Mouse (Mus musculus): Measurements from ENCODE around the gene Srebf1.

The Srebf1 gene

DNA sequence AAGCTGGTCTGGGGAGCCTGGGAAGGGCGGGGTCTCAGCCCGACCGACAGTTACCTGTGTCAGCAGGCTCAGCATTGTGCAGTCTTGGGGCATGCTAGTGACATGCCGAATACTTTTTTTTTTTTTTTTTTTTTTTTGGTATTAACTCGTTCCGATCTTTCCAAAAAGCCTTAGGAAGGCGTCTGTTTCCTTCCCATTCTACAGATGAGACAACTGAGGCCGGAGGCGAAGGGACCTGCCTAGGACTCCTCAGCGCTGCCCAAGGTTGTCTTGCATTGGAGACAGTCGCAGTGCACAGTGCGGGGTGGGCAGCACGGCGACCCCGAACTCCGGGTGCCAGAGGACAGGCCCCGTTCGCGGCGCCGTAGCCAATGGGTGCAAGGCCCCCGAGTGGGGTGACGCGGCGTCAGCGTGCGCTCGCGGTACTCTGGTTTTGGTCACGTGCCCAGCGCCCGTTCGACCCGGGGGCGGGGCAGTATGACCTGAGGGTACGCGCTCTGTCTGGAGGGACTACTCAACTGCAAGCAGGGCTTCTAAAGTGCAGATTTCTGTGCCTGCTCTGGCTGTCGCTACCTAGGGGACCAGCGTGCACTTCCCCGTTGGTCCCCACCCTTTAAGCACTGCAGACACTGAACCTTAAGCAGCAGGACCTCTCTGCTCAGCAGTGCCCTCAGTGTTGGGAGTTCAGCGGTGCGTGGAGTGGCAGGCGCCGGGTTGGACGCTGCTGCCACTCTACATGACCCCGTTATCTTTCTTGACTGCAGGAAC lies at the start of gene Srebf1:
Gene Srebf1 (minus strand): TSS at position 113 of the 768 bp plus-strand sequence.
- DNase-seq (ENCODE audit: low spot score): peak; percentile 44

DNA sequence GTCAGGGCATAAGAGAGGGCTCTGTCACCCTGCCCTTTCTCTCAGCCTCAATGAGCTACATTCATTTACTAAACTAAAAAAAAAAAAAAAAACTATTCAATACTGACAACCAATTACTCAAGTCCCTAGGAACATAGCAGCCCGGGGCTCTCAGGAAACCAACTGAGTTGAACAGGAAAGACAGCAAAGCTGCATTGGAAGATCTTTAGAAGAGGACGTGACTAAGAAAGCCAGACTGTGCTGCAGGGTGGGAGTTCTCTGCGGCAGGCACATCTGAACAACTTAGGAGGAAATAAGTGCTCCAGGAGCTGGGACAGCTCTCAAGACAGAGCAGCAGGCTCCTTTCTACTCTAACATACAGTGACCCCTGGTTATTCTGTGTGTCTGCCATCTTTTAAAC lies 46.2 kb upstream of the Srebf1 start:
- DNase-seq (ENCODE audit: low spot score): no peak

DNA sequence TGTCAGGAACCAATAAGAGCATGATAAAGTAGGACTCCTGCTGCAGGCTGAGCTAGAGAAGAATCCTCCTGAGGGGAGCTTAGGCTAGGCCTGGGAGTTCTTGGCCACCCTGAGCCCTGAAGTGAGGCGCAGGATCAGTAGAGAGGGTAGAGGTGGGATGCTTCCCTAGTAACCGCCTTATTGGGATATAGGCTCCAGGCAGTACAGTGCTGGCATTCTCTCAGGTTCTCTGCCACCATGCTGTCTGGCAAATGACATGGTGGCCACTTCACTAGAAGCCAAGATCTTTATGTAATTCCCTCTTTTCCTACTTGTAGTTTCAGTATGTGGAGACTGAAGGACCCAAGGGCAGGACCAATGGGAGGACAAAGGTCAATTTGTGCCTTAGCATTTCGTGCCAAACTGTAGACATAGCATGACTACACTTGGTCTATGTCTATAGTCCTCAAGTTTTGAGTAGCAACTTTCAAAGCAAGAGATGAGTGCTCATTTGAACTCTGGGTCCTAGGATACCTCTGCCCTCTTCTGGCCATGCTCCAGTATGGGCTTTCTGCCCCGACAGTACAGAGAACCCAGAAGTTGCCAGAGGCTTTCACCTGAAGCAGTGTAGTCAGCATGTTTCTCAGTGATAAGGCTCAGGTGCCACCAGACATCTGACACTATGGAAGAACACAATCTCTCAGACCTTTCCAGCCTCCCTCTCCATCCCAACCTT lies 43.0 kb upstream of the Srebf1 start:
- no peak for DNase-seq (ENCODE audit: low spot score)

DNA sequence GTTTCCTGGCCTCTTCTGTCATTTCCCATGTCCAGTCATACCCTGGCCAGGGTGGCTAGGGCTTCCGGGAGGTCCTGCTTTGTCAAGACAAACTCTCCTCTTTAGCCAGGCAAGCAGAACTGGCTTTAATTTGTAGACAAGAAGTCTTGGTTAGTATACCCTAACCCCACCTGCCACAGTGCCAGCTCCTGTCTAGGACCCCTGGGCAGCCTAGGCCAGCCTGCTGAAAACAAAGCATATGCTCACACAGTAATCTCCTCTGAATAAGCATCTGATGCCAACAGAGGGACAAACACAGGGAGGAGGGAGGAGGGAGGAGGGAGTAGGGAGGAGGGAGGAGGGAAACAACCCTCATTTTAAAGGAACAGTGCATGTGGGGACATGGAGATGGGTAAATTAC lies 42.3 kb upstream of the Srebf1 start:
- DNase-seq (ENCODE audit: low spot score): no peak

DNA sequence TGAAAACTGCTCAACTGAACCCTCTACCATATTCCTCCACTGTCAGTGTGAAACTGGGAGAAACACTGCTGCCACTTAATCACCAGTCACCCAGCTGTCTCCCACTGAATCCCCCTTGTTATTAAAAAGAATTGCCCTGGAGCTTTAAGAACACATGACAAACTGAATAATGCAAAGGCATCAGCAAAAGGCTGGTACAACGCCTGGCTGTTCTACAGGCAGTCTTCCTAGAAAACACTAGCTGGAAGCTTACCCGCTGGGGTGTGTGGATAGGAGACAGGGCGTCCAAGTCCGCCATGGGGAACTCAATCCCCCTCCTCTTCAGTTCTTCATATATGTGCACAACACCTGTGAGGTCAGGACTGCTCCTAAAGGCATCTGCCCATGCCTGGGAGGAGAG lies 40.0 kb upstream of the Srebf1 start:
- DNase-seq (ENCODE audit: low spot score): no peak

DNA sequence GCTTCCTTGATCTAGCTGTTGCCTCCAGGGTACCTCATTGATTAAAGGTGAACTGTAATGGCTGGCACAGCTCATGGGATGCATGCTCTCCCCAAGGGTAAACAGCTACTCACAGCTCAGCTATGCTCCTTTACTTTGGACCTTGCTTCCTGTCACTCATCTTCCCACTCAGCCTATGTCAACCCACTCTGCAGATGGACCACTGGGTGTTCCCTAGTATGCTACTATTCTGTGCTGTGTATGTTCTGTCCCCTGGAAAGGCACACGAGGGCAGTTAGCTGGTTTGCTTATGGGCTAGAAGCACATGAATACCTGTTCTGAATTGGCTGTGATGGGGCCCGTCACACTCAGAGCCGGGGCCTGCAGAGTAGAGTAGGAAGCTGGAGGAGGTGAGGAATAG lies 38.4 kb upstream of the Srebf1 start:
- no peak for DNase-seq (ENCODE audit: low spot score)

DNA sequence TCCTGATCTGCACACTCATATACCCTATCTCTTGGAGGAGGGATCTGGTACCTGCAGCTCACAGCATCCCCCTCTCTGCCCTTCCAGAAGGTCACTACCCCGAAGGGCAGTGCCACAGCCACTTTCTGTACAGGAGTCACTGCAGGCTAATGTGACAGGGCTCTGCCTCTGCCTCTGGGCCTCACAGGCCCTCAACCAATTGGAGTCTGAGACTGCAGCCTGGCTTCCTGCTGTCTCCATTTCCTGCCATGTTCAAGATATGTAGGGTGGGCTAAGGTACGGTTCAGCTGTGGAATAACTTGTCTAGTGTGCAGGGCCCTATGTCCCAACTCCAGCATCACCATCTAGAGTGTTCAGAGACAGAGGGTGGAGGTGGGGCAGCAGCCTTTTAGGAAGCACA lies 35.3 kb upstream of the Srebf1 start:
- DNase-seq (ENCODE audit: low spot score): no peak

DNA sequence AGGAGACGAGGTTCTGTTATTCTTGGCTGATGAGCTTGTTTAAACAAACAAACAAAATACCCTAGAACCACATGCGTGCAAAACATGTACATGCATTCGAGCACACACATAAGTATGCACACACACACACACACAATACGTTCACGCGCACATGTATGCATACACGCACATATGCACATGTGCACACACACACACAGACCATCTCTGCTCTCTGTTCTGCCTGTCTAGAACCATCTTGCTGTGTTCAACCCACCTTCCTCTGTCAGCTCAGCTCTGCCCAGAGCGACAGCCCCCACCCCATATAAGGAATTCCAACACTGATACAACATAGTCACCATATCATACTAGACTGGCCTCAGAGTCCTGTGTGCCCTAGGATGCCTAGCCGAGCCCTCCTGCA lies 34.3 kb upstream of the Srebf1 start:
- no peak for DNase-seq (ENCODE audit: low spot score)

DNA sequence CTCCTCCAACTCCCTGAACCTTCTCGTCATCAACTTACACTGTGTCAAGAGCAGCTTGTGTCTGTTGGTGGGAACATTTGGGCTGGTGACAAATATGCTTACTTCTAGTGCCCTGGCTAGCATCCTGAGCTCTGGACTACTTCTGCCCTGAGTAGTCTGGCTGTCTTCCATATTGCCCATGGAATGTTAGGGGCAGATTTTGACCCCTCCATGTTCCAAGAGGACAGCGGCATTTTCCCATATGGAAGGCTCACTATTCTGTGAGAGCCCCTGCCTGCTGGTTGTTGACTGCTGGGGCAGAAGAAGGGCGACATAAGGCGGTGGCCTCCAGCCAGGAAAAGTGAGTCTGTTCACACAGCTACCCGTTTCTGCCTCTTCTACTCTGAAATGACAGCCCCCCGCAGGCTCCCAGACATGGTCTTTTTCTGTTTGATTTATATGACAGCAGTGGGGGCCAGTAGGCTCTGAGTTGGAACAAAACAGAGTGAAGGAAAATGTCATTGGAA lies 33.8 kb upstream of the Srebf1 start:
- no peak for DNase-seq (ENCODE audit: low spot score)

DNA sequence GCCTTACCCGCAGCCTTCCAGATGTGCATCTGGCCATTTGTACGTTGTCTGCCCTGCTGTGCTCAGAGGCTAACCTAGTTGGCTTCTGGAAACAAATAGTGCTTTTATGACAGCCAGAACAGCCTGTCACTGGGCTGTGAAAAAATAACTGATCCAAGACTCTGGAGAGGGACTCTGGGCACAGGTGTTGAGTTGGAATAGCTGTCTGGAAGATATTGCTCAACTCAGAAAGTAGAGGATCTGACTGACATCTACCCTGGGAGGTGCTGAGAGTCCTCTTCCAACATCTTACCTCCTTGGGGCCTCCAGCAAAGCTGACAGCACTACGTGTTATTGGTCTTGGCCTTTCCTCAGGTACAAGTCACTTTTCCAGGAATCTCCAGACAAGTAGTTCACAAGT lies 33.3 kb upstream of the Srebf1 start:
- DNase-seq (ENCODE audit: low spot score): no peak

DNA sequence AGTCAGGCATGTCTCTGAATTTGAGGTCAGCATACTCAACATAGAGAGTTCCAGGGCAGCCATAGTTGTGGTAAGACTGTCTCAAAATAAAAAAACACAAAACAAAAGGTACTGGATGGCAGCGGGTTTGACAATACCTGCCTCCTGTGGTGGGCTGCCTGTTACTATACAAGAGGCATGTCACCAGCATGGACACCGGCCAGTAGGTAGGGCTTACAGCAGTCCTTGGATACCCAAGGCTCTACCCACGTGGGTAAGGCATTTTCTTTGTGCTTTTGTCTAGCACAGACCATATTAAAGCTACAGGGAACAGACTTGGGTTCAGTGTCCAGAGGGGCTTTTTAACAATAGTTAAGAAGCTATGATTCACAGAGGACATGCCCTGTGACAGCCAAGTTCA lies 32.8 kb upstream of the Srebf1 start:
- no peak for DNase-seq (ENCODE audit: low spot score)

DNA sequence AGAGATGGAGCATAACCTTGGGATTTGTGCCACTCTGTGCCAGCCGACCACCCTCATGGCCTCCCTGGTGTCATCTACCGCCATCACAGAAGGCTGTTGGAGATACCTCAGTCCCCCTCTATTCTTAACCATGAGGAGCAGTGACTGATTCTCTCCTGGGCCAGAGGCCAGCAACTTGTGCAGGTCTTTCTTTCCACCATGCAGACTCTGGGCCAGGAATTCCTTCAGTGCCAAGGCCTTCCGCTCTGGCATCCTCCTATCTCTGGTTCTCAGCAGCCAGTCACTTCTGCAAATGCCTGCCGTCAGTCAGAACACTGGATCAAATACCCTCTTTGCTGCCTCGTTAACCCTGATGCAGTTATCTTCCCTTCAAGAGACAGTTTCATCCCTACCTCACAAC lies 31.9 kb upstream of the Srebf1 start:
- DNase-seq (ENCODE audit: low spot score): no peak

DNA sequence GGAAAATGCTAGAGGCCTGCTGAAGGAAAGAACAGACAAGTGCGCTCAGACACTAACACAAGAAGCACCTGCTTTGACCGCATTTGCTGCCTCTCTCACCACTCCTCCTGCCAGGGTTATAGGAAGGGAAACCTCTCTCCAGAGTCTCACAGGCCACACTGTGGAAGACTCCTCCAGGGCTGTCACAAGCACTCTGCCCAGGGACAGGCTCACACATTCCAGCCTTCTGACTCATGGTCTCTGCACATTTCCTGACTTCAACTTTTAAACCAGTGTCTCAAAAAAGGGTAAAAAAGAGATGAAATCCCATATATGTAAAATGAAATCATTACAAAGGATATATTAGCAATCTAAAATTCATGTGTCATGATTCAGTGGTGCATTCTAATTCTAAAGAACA lies 31.2 kb upstream of the Srebf1 start:
- DNase-seq (ENCODE audit: low spot score): no peak

DNA sequence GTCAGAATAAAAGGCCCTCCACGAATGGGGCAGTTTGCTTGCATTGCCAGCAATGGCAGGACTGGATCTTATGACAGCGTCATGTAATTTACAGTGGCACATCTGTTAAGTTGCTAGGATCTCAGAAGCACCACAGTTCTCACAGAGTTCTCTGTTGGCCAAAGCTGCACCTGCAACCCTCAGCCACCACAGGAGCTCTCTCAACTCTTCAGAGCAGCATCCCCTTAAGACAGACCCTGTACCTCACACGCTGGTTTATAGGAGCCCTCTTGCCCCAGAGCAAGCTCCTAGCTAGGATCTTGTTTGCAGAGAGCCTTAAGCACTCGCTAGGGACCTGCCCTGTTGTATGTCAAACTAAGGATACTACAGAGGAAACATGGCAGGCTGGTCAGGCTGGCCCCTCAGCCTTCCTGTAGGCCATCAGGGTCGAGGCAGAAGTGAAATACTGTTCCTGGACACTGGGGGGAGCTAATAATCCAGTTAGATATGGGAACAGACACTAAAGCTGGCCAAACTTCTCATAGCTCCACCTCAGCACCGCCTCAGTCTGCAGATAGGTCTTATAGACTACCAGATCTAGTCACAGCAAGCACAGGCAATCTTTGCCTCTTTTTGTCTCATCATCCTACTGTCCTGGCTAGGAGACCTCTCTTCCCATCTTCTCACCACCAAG lies 28.7 kb upstream of the Srebf1 start:
- DNase-seq (ENCODE audit: low spot score): no peak

DNA sequence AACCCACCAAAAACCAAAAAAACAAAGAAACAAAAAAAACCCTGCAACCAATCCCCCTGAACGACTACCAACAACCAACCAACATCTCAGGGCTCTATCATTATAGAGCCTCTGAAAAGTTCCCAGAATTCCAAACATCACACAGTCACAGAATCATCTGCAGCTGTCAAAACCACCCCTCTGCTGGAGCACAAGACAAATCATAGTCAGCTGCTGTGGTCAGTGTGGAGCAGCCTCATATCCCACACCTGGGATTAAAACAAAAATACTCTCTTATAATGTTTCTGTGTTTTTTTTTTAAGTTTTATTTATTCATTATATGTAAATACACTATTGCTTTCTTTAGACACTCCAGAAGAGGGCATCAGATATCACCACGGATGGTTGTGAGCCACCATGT lies 27.5 kb upstream of the Srebf1 start:
- no peak for DNase-seq (ENCODE audit: low spot score)

DNA sequence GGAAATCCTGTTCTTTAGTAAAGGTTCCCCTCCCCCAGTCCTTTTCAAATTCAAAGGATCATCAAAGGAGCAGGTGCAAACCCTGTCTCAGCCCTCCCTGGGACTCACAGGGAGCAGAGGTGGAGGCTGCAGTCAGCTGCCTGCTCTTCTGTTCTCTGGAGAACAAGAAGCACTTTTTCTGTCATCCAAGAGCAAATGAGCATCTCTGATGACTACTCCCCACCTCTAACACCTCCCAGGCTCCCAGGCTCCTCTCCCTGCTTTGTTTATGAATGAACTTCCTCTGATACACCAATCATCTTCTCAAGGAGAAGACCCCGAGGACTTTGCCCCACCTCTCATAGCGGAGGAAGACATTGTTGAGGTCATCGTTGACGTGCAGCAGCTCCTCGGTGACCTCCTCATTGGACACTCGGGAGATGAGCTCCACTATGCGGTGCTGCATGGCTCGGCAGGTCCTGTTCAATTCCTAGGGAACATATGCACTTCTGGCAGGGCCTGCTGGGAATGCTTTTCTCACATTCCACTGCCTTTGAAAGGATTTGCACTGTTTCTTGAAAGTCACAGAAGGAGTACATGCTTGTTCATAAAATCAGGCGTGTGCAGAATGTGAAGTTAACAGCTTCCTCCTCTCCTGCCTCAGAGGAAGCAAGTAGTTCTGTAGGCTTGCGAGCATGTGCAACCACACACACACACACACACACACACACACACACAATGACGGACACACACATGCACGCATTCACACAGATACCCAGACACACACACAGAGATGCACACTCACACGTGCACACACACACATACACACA lies 26.4 kb upstream of the Srebf1 start:
- DNase-seq (ENCODE audit: low spot score): no peak

DNA sequence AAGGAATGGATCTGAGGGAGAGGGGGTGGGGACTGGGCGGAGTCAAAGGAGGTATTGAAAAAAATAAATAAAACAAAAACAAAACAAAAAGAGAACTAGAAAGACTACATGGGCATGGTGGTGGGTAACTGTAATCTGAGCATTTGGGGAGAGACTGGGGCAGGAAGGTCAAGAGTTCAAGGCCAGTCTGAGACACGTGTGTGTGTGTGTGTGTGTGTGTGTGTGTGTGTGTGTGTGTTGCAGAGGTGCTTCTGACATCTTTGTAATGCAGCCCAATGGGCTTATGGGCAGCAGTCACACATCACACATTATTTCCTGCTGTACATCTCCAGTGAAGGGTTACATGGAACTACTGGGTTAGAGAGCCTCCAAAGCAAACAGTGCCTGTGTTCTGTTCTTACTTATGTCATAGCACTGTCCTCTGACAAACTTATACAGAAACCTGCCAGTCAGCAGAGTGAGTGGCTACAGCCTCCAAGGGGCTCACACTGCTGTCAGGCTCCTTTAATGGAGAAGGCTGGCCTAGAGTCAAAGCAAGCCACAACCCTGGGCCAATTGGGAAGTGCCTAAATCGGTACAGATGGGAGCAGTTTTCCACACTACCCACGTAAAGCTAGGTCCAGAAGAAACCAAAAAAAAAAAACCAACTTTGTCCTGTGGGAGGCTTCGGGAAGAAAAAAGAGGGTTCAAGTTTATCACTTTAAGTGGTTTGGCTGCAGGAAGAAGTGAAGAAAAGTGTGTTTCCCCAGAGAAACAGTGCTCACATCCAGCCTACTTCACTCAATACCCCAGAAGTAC lies 25.6 kb upstream of the Srebf1 start:
- DNase-seq (ENCODE audit: low spot score): no peak

DNA sequence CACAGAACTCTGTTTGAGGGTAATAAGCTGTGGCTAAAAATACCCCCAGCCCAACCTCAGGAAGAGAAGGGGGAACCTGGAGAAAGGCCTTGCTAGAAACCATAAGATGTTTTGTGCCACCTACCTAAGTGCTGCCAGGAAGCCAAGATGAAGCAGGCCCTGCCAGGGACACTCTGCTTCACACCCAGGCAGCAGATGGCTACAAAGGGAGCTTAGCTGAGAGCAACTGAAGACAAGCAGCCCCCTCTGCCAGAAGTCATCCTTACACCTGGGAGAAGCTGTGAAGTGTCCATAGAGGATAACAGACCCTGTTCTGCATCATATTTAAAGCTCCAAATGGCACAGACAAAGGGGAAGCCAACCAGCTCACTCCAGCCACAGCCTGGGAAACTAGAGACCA lies 23.7 kb upstream of the Srebf1 start:
- DNase-seq (ENCODE audit: low spot score): no peak

DNA sequence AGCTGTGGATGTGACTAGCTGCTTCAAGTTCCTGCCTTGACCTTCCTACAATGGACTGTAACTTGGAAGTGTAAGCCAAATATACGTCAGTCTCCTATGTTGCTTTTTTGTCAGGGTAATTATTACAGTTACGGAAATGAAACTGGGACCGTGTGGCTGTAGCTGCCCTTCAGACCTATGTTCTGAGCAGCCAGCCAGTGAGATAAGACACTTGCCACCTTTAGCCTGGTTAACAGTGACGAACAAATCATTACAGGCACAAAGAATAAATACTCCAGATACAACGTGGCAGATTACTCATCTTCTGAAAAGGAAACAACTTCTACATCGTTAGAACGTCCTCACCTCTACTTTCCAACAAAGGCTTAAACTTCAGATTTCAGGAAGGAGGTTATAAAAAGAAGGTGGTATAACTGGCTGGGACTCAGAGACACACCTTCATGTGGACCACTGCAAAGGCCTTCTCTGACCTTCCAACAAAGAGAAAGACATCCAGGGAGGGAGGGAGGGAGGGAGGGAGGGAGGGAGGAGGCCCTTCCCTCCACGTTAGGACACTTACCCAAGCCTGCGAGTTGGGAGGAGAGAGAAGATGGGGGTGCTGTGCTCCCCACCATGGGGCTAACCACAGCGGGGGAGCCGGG lies 22.2 kb upstream of the Srebf1 start:
- no peak for DNase-seq (ENCODE audit: low spot score)

DNA sequence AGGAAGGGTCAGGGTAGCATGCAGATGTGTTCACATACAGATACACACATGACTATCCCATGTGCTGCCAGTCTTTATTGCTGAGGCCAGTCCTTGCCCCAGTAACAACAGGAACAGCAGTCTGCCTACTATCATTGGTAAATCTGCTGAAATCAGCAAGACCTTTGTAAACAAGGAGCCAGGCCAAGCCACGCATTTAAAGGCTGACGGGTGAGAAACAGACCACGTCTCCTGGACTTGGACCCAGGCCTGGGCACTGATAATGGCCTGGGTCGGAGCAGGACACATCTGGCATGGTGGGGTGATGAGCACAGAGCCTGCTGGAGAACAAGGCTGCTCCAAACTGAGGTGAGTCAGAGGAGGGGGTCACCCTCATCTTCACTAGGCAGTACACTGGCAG lies 18.1 kb upstream of the Srebf1 start:
- no peak for DNase-seq (ENCODE audit: low spot score)

DNA sequence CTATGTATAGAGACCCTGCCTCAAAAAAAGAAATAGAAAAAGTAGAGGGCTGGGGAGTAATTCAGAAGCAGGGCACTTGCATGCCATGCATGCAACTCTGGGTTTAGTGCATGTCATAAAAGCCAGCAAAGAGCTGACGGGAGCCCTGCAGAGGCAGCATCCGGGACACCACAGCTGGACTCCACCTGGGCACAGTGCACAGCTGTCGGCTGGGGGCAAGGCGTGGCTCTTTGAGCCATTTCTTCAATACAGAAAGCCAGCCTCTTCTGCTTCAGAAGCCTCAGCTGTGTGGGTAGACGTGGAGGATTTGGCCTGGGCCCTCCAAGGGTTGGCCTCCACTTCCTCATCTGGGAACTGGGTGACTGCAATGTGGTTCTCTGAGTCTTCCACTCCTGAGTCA lies 13.0 kb upstream of the Srebf1 start:
- DNase-seq (ENCODE audit: low spot score): no peak
